Mouse (Mus musculus): ENCODE data around the gene B430305J03Rik. TPM values are rescaled to one million over a fixed set of nuclear protein-coding genes. Genes with fewer than 3 reads are reported as not detected.

Gene B430305J03Rik
- total RNA-seq, 1 experiment: 3.2 TPM

DNA sequence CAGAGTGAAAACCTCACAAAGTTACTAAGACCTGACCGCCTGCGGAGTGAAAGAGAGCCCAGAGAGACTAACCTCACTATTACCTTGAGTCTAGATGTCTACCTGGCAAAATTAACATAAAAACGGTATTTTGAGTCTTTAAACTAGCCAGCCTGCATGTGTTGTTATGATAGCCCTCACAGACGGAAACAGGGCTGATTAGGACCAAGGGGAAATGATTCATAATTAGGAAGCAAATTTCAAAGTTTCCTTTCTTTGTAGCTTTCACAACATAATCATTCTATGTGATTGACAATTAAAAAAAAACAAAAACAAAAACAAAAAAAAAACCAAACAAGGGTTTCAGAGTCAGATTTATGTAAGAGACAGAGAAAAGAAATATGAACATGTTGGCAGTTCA, 20.6 kb upstream of the B430305J03Rik start:
- Histone ChIP-seq H3K27ac (ENCODE audit: insufficient read depth, low read depth, low read length, poor library complexity, severe bottlenecking) (no peak overlapping the region), H3K36me3 (ENCODE audit: control insufficient read depth, insufficient read depth, low read length, poor library complexity, severe bottlenecking) (no peaks in the 10 kb centered on the region), H3K9me3 (ENCODE audit: control insufficient read depth, insufficient read depth, low read depth, low read length) (no peaks in the 10 kb centered on the region), H3K9ac (ENCODE audit: insufficient read depth, low read depth, low read length, poor library complexity, severe bottlenecking) (no peak overlapping the region), H3K4me1 (ENCODE audit: control insufficient read depth in 2 of 2, insufficient read depth in 2 of 2, low read length in 2 of 2, poor library complexity in 1 of 2) (no peaks in the 10 kb centered on the region), H3K4me3 (ENCODE audit: insufficient read depth in 1 of 2, low read depth in 1 of 2, low read length in 2 of 2, poor library complexity in 1 of 2, severe bottlenecking in 1 of 2) (no peak overlapping the region)
- DNase-seq (ENCODE audit: low read depth, low spot score): no peak
- in situ Hi-C loops (cut with MboI; ENCODE audit: low sequenced_read_pairs in 2 of 2, unreplicated experiment in 2 of 2): no loop called here
- no peak for TF ChIP-seq MAFK (IDR thresholded peaks at IDR 0.05; ENCODE audit: insufficient read depth, low read depth, low read length)
- no peak for TF ChIP-seq CHD2 (IDR thresholded peaks at IDR 0.05; ENCODE audit: low read depth, low read length)
- TF ChIP-seq HCFC1 (IDR thresholded peaks at IDR 0.05; ENCODE audit: borderline replicate concordance, insufficient read depth, low read length): no peak
- no peak for TF ChIP-seq ZNF384 (IDR thresholded peaks at IDR 0.05; ENCODE audit: low read depth, low read length)
- no peak for TF ChIP-seq ZC3H11A (IDR thresholded peaks at IDR 0.05; ENCODE audit: borderline replicate concordance, low read depth, low read length)

- in situ Hi-C loops (cut with MboI; ENCODE audit: low sequenced_read_pairs in 2 of 2, unreplicated experiment in 2 of 2): no loop called here
- no peaks in the 10 kb centered on the region for H3K4me1 ChIP-seq (ENCODE audit: control insufficient read depth in 2 of 2, insufficient read depth in 2 of 2, low read length in 2 of 2, poor library complexity in 1 of 2)
These were observed 10.2 kb upstream of the B430305J03Rik start for GRCm38 (mm10) chr3:61376001-61376400.

GRCm38 (mm10) chr3:61368446-61368845, 2.7 kb upstream of the B430305J03Rik start:
- no peak overlapping the region for H3K27ac ChIP-seq (ENCODE audit: insufficient read depth, low read depth, low read length, poor library complexity, severe bottlenecking)
- in situ Hi-C loops (cut with MboI; ENCODE audit: low sequenced_read_pairs in 2 of 2, unreplicated experiment in 2 of 2): no loop called here

More at GRCm38 (mm10) chr3:61376001-61376400, 10.2 kb upstream of the B430305J03Rik start:
- TF ChIP-seq MAFK (IDR thresholded peaks at IDR 0.05; ENCODE audit: insufficient read depth, low read depth, low read length) (no peak), ZC3H11A (IDR thresholded peaks at IDR 0.05; ENCODE audit: borderline replicate concordance, low read depth, low read length) (no peak), HCFC1 (IDR thresholded peaks at IDR 0.05; ENCODE audit: borderline replicate concordance, insufficient read depth, low read length) (no peak), CHD2 (IDR thresholded peaks at IDR 0.05; ENCODE audit: low read depth, low read length) (no peak)
- no peak overlapping the region for H3K27ac ChIP-seq (ENCODE audit: insufficient read depth, low read depth, low read length, poor library complexity, severe bottlenecking)
- H3K36me3 ChIP-seq (ENCODE audit: control insufficient read depth, insufficient read depth, low read length, poor library complexity, severe bottlenecking): no peaks in the 10 kb centered on the region
- H3K9ac ChIP-seq (ENCODE audit: insufficient read depth, low read depth, low read length, poor library complexity, severe bottlenecking): no peak overlapping the region
- no peaks in the 10 kb centered on the region for H3K9me3 ChIP-seq (ENCODE audit: control insufficient read depth, insufficient read depth, low read depth, low read length)
- no peak overlapping the region for H3K4me3 ChIP-seq (ENCODE audit: insufficient read depth in 1 of 2, low read depth in 1 of 2, low read length in 2 of 2, poor library complexity in 1 of 2, severe bottlenecking in 1 of 2)
- DNase-seq (ENCODE audit: low read depth, low spot score): no peak

DNA sequence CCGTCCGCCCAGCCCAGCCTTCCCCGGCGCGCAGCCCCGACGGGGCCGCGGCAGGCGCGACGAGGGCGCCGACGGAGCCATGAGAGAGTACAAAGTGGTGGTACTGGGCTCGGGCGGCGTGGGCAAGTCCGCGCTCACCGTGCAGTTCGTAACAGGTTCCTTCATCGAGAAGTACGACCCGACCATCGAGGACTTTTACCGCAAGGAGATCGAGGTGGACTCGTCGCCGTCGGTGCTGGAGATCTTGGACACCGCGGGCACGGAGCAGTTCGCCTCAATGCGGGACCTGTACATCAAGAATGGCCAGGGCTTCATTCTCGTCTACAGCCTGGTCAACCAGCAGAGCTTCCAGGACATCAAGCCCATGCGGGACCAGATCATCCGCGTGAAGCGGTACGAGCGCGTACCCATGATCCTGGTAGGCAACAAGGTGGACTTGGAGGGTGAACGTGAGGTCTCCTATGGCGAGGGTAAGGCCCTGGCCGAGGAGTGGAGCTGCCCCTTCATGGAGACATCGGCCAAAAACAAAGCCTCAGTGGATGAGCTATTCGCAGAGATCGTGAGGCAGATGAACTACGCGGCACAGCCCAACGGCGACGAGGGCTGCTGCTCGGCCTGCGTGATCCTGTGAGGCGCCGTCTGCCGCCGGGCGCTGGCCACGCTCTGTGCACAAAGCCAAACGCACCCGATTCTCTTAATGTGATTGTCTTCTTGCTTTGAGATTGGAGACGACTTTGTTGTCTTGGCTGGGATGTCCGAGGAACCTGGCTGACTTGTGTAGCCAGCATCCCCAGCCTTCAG, 573 bp downstream of the B430305J03Rik start:
- Histone ChIP-seq H3K27ac (ENCODE audit: insufficient read depth, low read depth, low read length, poor library complexity, severe bottlenecking) (no peak overlapping the region), H3K9me3 (ENCODE audit: control insufficient read depth, insufficient read depth, low read depth, low read length) (no peaks in the 10 kb centered on the region)
- TF ChIP-seq ZC3H11A (IDR thresholded peaks at IDR 0.05; ENCODE audit: borderline replicate concordance, low read depth, low read length) (no peak), MAFK (IDR thresholded peaks at IDR 0.05; ENCODE audit: insufficient read depth, low read depth, low read length) (no peak), CHD2 (IDR thresholded peaks at IDR 0.05; ENCODE audit: low read depth, low read length) (no peak), HCFC1 (IDR thresholded peaks at IDR 0.05; ENCODE audit: borderline replicate concordance, insufficient read depth, low read length) (no peak; the same call in 1 of the 2 replicates), ZNF384 (IDR thresholded peaks at IDR 0.05; ENCODE audit: low read depth, low read length) (no peak)

More at GRCm38 (mm10) chr3:61368446-61368845, 2.7 kb upstream of the B430305J03Rik start:
- Histone ChIP-seq H3K9me3 (ENCODE audit: control insufficient read depth, insufficient read depth, low read depth, low read length) (no peaks in the 10 kb centered on the region), H3K36me3 (ENCODE audit: control insufficient read depth, insufficient read depth, low read length, poor library complexity, severe bottlenecking) (no peaks in the 10 kb centered on the region; the same call in 1 of the 2 replicates), H3K9ac (ENCODE audit: insufficient read depth, low read depth, low read length, poor library complexity, severe bottlenecking) (no peak overlapping the region), H3K4me1 (ENCODE audit: control insufficient read depth in 2 of 2, insufficient read depth in 2 of 2, low read length in 2 of 2, poor library complexity in 1 of 2) (no peaks in the 10 kb centered on the region; a peak in 1 of 4 replicates), H3K4me3 (ENCODE audit: insufficient read depth in 1 of 2, low read depth in 1 of 2, low read length in 2 of 2, poor library complexity in 1 of 2, severe bottlenecking in 1 of 2) (no peak overlapping the region)
- DNase-seq (ENCODE audit: low read depth, low spot score): no peak
- TF ChIP-seq CHD2 (IDR thresholded peaks at IDR 0.05; ENCODE audit: low read depth, low read length) (no peak), MAFK (IDR thresholded peaks at IDR 0.05; ENCODE audit: insufficient read depth, low read depth, low read length) (no peak), HCFC1 (IDR thresholded peaks at IDR 0.05; ENCODE audit: borderline replicate concordance, insufficient read depth, low read length) (no peak), ZC3H11A (IDR thresholded peaks at IDR 0.05; ENCODE audit: borderline replicate concordance, low read depth, low read length) (no peak), ZNF384 (IDR thresholded peaks at IDR 0.05; ENCODE audit: low read depth, low read length) (no peak)

More for the DNA sequence above, 573 bp downstream of the B430305J03Rik start:
- Histone ChIP-seq H3K36me3 (ENCODE audit: control insufficient read depth, insufficient read depth, low read length, poor library complexity, severe bottlenecking) (no peaks in the 10 kb centered on the region; the same call in 1 of the 2 replicates), H3K4me1 (ENCODE audit: control insufficient read depth in 2 of 2, insufficient read depth in 2 of 2, low read length in 2 of 2, poor library complexity in 1 of 2) (peaks cover 0 to 2% of the 10 kb centered on the region in 2 experiments; a peak in 2 of 4 replicates), H3K9ac (ENCODE audit: insufficient read depth, low read depth, low read length, poor library complexity, severe bottlenecking) (peak overlapping the region; percentile 85), H3K4me3 (ENCODE audit: insufficient read depth in 1 of 2, low read depth in 1 of 2, low read length in 2 of 2, poor library complexity in 1 of 2, severe bottlenecking in 1 of 2) (peak overlapping the region; percentile 94 to 98)
- in situ Hi-C loops (cut with MboI; ENCODE audit: low sequenced_read_pairs in 2 of 2, unreplicated experiment in 2 of 2): no loop called here
- DNase-seq (ENCODE audit: low read depth, low spot score): no peak

Data from ES-E14 (cell line).